Mouse (Mus musculus): ENCODE results near the gene Nox1. TPM values are rescaled to one million over a fixed set of nuclear protein-coding genes. Genes with fewer than 3 reads are reported as not detected.
A peak's percentile ranks its signal among the peaks of the same experiment; 100 is the strongest.
"Not testable (repeated sequence)": the region's sequence is repeated elsewhere in the genome, so short reads cannot be mapped to it uniquely, and the experiment has no call there.

The Nox1 gene
- polyA plus RNA-seq, 1 experiment: 0.97 TPM

DNA sequence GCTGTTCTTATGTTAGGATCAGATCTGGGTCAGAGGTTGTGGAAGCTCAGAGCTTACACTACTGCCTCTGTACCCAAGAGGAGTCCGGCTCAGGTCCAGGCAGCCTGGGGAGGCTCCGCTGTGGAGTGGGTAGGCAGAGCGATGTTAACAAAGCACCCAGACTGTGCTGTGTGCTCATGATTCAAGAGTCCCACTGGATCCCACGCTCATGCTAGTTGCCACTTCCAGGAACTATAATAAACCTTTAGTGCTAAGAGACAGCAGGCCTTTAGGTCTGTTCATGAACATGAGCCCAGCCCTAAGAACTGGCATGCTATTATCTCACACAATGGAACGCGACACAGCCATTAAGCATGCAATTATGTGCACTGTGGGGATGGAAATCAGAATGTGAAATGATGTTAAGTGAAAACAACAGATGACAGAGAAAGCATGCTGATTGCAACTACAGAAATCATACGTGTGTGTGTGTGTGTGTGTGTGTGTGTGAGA, 10.6 kb downstream of the Nox1 start:
- 92% methylated on average over 7 of the region's 7 CpGs for WGBS
- no peaks in the 10 kb centered on the region for H3K4me1 ChIP-seq (ENCODE audit: control insufficient read depth, insufficient read depth, low read length)
- H3K4me3 ChIP-seq (replicated peaks; ENCODE audit: control insufficient read depth, low read depth, low read length): no peak overlapping the region
- H3K27ac ChIP-seq (ENCODE audit: control insufficient read depth, insufficient read depth, low read depth, low read length, poor library complexity): no peak overlapping the region
- TF ChIP-seq CTCF (IDR thresholded peaks at IDR 0.05; ENCODE audit: control insufficient read depth, insufficient read depth, low read length): no peak
- no peak for TF ChIP-seq POLR2A (IDR thresholded peaks at IDR 0.05; ENCODE audit: borderline replicate concordance, control insufficient read depth, low read depth, low read length)

DNA sequence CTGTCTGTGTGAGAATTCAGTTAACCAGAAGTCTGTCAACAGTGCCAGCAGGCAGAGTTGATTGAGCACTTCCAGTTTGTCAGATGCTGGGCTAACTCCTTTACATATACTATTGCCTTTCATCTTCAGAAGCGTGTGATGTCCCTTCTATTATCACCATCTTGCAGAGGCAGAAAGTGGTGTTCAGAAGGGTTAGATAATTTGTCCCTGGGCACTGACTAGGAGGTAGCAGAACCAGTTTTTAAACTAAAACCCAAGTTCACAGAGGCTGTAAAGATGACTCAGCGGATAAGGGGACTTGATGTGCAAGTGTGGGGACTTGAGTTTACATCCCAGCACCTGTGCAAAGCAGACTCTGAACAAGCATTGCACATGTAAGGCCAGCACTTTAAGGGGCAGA, 13.3 kb downstream of the Nox1 start:
- H3K27ac ChIP-seq (ENCODE audit: control insufficient read depth, insufficient read depth, low read depth, low read length, poor library complexity): no peak overlapping the region
- H3K4me1 ChIP-seq (ENCODE audit: control insufficient read depth, insufficient read depth, low read length): no peaks in the 10 kb centered on the region
- 75% methylated on average over 2 of the region's 2 CpGs for WGBS
- H3K4me3 ChIP-seq (replicated peaks; ENCODE audit: control insufficient read depth, low read depth, low read length): no peak overlapping the region
- TF ChIP-seq POLR2A (IDR thresholded peaks at IDR 0.05; ENCODE audit: borderline replicate concordance, control insufficient read depth, low read depth, low read length) (no peak), CTCF (IDR thresholded peaks at IDR 0.05; ENCODE audit: control insufficient read depth, insufficient read depth, low read length) (no peak)

DNA sequence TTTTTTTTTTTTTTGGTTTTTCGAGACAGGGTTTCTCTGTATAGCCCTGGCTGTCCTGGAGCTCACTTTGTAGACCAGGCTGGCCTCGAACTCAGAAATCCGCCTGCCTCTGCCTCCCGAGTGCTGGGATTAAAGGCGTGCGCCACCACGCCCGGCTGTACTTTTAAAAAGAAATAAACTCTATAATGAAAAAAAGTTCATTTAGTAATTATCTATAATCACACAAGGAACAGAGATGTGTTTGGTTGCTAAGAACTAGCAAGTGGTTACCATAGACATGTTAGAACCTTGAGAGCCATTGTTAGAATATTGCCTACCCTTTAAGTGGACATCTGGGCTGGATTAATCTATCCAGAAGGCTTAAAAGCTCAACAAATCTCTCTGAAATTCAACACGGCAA, 34.6 kb downstream of the Nox1 start, which contains the start of gene Arl13a:
Arl13a (plus strand) TSS at position 301 of the 400 bp plus-strand sequence.
- 83% methylated on average over 9 of the region's 9 CpGs for WGBS
- H3K4me1 ChIP-seq (ENCODE audit: control insufficient read depth, insufficient read depth, low read length); H3K4me3 ChIP-seq (replicated peaks; ENCODE audit: control insufficient read depth, low read depth, low read length); H3K27ac ChIP-seq (ENCODE audit: control insufficient read depth, insufficient read depth, low read depth, low read length, poor library complexity): not testable (repeated sequence)

DNA sequence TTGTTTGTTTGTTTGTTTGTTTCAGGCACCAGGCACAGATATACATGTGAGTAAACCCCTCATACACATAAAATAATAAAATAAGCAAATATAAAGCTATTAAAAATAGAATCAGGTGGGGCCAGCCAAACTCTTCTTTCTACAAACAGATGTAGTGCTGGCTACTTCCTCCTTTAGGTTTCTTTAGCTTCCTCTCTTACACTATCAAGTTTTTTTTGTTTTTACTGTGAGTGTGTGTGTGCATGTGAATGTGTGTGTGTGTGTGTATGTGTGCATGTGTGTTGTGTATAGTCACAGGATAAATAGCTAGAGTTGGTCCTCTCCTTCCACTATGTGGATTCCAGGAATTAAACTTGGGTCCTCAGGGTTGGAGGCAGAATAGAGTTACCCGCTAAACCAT, 47.1 kb downstream of the Nox1 start:
- Histone ChIP-seq H3K4me1 (ENCODE audit: control insufficient read depth, insufficient read depth, low read length) (no peaks in the 10 kb centered on the region), H3K27ac (ENCODE audit: control insufficient read depth, insufficient read depth, low read depth, low read length, poor library complexity) (no peak overlapping the region), H3K4me3 (replicated peaks; ENCODE audit: control insufficient read depth, low read depth, low read length) (no peak overlapping the region)
- WGBS: 100% methylated on average over 1 of the region's 1 CpGs
- TF ChIP-seq CTCF (IDR thresholded peaks at IDR 0.05; ENCODE audit: control insufficient read depth, insufficient read depth, low read length): no peak
- no peak for TF ChIP-seq POLR2A (IDR thresholded peaks at IDR 0.05; ENCODE audit: borderline replicate concordance, control insufficient read depth, low read depth, low read length)

DNA sequence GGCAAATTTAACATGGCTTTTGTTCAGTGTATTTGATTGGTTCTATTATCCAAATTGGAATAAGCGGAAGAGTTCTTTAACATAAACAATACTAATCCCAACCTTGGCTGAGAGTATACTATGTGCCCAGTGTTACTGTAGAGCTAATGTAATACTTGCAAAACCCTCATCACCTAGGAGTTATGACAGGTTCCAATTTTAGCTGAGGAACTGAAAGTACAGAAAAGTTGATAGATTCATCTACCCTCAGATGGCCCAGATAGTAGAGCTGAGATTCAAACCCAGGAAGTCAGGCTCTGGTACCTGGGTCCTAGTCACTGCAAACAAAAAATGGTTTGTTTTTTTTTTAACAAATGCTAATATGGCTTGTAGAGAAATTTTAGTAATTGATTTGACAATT, 51.2 kb downstream of the Nox1 start:
- TF ChIP-seq POLR2A (IDR thresholded peaks at IDR 0.05; ENCODE audit: borderline replicate concordance, control insufficient read depth, low read depth, low read length) (no peak), CTCF (IDR thresholded peaks at IDR 0.05; ENCODE audit: control insufficient read depth, insufficient read depth, low read length) (no peak)
- Histone ChIP-seq H3K4me3 (replicated peaks; ENCODE audit: control insufficient read depth, low read depth, low read length) (no peak overlapping the region), H3K4me1 (ENCODE audit: control insufficient read depth, insufficient read depth, low read length) (no peaks in the 10 kb centered on the region), H3K27ac (ENCODE audit: control insufficient read depth, insufficient read depth, low read depth, low read length, poor library complexity) (no peak overlapping the region)
- WGBS: 94% methylated on average over 1 of the region's 1 CpGs

DNA sequence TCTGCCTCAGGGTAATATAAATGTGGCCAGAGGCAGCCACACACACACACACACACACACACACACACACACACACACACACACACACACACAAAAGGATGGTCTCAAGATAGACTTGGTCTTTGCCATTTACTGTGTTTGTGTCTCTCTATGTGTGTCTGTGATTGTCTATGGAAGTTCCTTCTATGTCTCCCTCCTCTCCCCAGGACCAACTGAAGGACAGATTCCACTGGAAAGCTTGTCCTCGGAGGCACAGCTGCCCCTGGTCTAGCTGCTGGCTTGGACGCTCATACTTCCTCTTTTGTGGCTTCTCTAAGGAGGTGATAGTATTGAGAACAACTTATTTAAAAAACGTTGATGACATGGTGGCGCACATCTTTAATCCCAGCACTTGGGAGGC, 58.3 kb downstream of the Nox1 start:
- Histone ChIP-seq H3K4me1 (ENCODE audit: control insufficient read depth, insufficient read depth, low read length) (no peaks in the 10 kb centered on the region), H3K4me3 (replicated peaks; ENCODE audit: control insufficient read depth, low read depth, low read length) (peak overlapping the region; percentile 24), H3K27ac (ENCODE audit: control insufficient read depth, insufficient read depth, low read depth, low read length, poor library complexity) (no peak overlapping the region)
- TF ChIP-seq CTCF (IDR thresholded peaks at IDR 0.05; ENCODE audit: control insufficient read depth, insufficient read depth, low read length) (no peak), POLR2A (IDR thresholded peaks at IDR 0.05; ENCODE audit: borderline replicate concordance, control insufficient read depth, low read depth, low read length) (no peak)
- WGBS: 15% methylated on average over 4 of the region's 4 CpGs

DNA sequence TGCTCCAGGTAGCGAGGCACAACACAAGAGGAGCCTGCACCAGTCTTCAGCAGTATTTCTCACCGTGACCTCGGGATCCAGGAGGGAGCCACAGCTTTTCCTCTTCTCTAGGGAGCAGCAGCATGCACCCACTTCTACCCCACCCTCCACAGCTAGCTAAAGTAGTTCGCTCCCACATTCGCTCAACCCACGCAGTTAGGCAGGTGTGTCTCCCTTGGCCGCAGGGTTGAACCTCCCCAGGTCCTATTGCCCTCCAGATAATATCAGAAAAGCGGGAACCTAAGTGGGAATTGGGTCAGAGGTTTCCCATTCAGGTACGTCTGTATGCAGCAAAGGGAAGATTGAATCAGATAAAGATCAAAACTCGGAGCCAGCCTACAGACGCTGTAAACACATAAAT, 58.9 kb downstream of the Nox1 start:
- peak overlapping the region; percentile 42 for H3K27ac ChIP-seq (ENCODE audit: control insufficient read depth, insufficient read depth, low read depth, low read length, poor library complexity)
- no peak for TF ChIP-seq POLR2A (IDR thresholded peaks at IDR 0.05; ENCODE audit: borderline replicate concordance, control insufficient read depth, low read depth, low read length)
- no peak for TF ChIP-seq CTCF (IDR thresholded peaks at IDR 0.05; ENCODE audit: control insufficient read depth, insufficient read depth, low read length)
- no peaks in the 10 kb centered on the region for H3K4me1 ChIP-seq (ENCODE audit: control insufficient read depth, insufficient read depth, low read length)
- 19% methylated on average over 11 of the region's 11 CpGs for WGBS
- peak overlapping the region; percentile 61 for H3K4me3 ChIP-seq (replicated peaks; ENCODE audit: control insufficient read depth, low read depth, low read length)

DNA sequence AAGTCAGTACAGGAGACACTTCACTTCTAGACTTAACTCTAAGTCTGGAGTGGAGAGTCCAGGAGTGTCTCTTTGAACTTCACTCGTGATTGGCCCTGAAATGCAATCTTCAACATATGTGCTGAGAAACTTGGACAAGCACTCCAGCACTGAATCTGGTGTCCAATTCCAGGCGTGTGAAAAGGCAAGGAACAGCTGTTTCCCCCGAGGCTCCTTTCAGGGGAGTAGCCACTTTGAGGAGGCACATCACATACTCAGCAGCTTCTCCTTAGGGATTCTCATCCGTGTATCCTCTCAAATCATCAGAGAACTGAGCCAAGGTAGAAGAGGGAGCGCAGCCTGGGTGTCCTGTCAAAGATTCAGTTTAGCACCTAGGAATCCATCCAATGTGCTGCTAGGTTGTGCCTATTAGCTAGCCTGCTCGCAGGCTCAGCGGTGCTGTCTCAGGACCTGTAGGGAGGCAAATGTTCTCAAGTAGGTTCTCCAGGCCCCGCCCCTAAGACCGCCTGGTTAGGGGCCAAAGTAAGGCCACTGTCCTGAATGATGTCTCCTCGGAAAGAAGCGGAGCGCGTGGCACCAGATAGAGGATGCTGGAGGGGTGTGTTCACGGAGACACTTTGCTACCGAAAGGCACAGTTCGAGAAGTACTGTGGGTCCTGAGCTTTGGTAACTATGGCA, 59.6 kb downstream of the Nox1 start, which contains the start of gene Xkrx:
Xkrx (minus strand) TSS at position 34 of the 678 bp plus-strand sequence.
- whole genome bisulfite sequencing: 41% methylated on average over 16 of the region's 16 CpGs
- Histone ChIP-seq H3K27ac (ENCODE audit: control insufficient read depth, insufficient read depth, low read depth, low read length, poor library complexity) (peak within 1 kb of the TSS; percentile 42), H3K4me3 (replicated peaks; ENCODE audit: control insufficient read depth, low read depth, low read length) (peak within 1 kb of the TSS; percentile 61), H3K4me1 (ENCODE audit: control insufficient read depth, insufficient read depth, low read length) (no peaks in the 10 kb centered on the region)
- TF ChIP-seq POLR2A (IDR thresholded peaks at IDR 0.05; ENCODE audit: borderline replicate concordance, control insufficient read depth, low read depth, low read length) (no peak), CTCF (IDR thresholded peaks at IDR 0.05; ENCODE audit: control insufficient read depth, insufficient read depth, low read length) (no peak)

DNA sequence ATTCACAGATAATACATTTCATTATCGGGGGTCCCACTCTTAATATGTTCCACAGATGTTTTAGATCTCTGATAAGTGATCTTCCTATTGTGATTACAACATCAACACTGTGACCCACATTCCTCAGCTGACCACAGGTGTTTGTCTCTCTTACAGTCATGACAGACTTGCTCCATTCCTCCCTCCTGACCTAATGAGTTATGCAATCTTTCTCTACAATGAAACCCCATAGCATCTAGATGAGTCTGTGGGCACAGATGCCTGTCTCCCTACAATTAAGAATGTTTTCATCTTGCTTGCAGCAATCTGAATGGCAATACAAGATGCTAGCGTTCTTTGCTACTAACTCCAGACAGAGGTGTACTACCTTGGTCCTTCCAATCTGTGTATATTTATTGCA, 61.3 kb downstream of the Nox1 start:
- WGBS: 65% methylated on average over 2 of the region's 2 CpGs
- TF ChIP-seq POLR2A (IDR thresholded peaks at IDR 0.05; ENCODE audit: borderline replicate concordance, control insufficient read depth, low read depth, low read length): no peak
- no peak for TF ChIP-seq CTCF (IDR thresholded peaks at IDR 0.05; ENCODE audit: control insufficient read depth, insufficient read depth, low read length)
- no peak overlapping the region for H3K27ac ChIP-seq (ENCODE audit: control insufficient read depth, insufficient read depth, low read depth, low read length, poor library complexity)
- no peak overlapping the region for H3K4me3 ChIP-seq (replicated peaks; ENCODE audit: control insufficient read depth, low read depth, low read length)
- H3K4me1 ChIP-seq (ENCODE audit: control insufficient read depth, insufficient read depth, low read length): no peaks in the 10 kb centered on the region
